Mouse (Mus musculus) lung, postnatal 0 days (tissue): ENCODE results near the gene Mypn.

Source experiments
- CTCF ChIP-seq: IDR thresholded peaks from 2 replicates; pipeline ENCODE4 v1.5.1; 2016; ENCODE audit warnings: antibody characterized with exemption, mild to moderate bottlenecking
- EP300 ChIP-seq: IDR thresholded peaks from 2 replicates; pipeline ENCODE4 v1.6.1; 2016; ENCODE audit warnings: antibody characterized with exemption, mild to moderate bottlenecking, control low read depth

DNA sequence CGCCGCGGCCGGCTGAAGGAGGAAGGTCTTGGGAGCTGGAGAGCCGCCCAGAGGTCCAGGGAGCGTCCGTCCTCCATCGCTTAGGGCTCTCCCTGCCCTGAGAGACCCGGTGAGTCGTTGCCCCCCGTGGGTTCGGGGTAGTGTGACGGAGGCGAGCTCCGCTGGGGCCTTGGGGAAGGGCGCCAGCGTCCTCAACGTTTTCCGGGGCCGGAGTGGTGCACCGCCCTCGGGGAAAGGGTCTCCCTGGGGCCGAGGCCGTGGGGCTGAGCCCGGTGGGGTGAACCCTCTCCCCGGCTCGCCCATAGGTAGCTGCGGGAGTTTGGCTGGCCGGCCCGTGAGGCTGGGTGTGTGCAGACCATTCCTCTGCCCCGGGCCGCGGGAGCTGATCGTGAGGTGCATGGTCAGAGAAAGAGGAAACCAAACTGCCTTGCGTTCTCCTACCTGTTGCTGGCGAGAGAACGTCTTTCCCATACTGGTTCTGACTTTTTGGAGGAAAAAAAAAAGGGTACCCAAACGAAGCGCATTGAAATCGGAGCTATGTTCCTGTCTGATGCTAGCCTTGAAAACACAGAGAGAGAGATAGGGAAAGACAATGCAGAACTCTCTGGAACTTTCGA, 40.4 kb upstream of the Mypn start:
- no peak for TF ChIP-seq EP300
- 0 out of 2 replicates have a peak, but pooled peaks have one; percentile 0 for TF ChIP-seq CTCF
